Mouse (Mus musculus) lung, embryonic 14.5 days (tissue): ENCODE data around the gene Epx. TPM values are rescaled to one million over a fixed set of nuclear protein-coding genes. Genes with fewer than 3 reads are reported as not detected.
A peak's percentile ranks its signal among the peaks of the same experiment; 100 is the strongest.

ENCODE experiments used
- ATAC-seq: fragments of 200-750 bp; cut with Nextera tagmentation; 2 replicates; pipeline ENCODE4 v1.8.0; 2017; ENCODE audit warnings: mild to moderate bottlenecking, moderate TSS enrichment, moderate library complexity; ENCODE audit not compliant: insufficient read depth
- DNase-seq: peaks from one replicate; pipeline ENCODE4 v3.0.0-alpha.2; 2015
- H3K27ac ChIP-seq: fragments of 300-500 bp; sonication (generic); 2 replicates; pipeline ENCODE4 v1.5.1; 2014; ENCODE audit warnings: low read depth, mild to moderate bottlenecking, moderate library complexity
- H3K27me3 ChIP-seq: fragments of 300-500 bp; sonication (generic); 2 replicates; pipeline ENCODE4 v1.6.1; 2014; ENCODE audit warnings: low read length, control low read depth; ENCODE audit not compliant: insufficient read depth
- H3K36me3 ChIP-seq: fragments of 300-500 bp; sonication (generic); 2 replicates; pipeline ENCODE4 v1.6.1; 2014; ENCODE audit warnings: control low read depth; ENCODE audit not compliant: insufficient read depth
- H3K4me1 ChIP-seq: fragments of 300-500 bp; sonication (generic); 2 replicates; pipeline ENCODE4 v1.6.1; 2014; ENCODE audit warnings: antibody characterized with exemption, control low read depth; ENCODE audit not compliant: insufficient read depth
- H3K4me2 ChIP-seq: fragments of 300-500 bp; sonication (generic); 2 replicates; pipeline ENCODE4 v1.6.1; 2014; ENCODE audit warnings: mild to moderate bottlenecking
- H3K4me3 ChIP-seq: fragments of 300-500 bp; sonication (generic); 2 replicates; pipeline ENCODE4 v1.5.1; 2014; ENCODE audit warnings: low read depth, low read length
- H3K9ac ChIP-seq: fragments of 300-500 bp; sonication (generic); 2 replicates; pipeline ENCODE4 v1.6.1; 2014
- H3K9me3 ChIP-seq: fragments of 300-500 bp; sonication (generic); 2 replicates; pipeline ENCODE4 v1.6.1; 2016; ENCODE audit warnings: low read depth, low read length, control low read depth
- CTCF ChIP-seq: IDR thresholded peaks from 2 replicates; pipeline ENCODE4 v1.5.1; 2016; ENCODE audit warnings: antibody characterized with exemption, low read depth
- WGBS: fragments of 180-500 bp; shearing (Covaris S2); extraction: QIAGEN DNeasy Blood & Tissue Kit; methylation state at CpG from one replicate; pipeline ENCODE4 v1.1.7; 2014; 5-methylcytosine and 5-hydroxymethylcytosine counted together
- polyA plus RNA-seq: library from polyadenylated mRNA; unstranded; fragments of >200 nt; fragmentation: Nextera tagmentation; extraction: Ambion mirVana; gene quantifications from 2 replicates; pipeline ENCODE4 v1.2.1, GENCODE M21; 2014

Gene Epx
- polyA plus RNA-seq, 1 experiment from 2014 or later = not detected

DNA sequence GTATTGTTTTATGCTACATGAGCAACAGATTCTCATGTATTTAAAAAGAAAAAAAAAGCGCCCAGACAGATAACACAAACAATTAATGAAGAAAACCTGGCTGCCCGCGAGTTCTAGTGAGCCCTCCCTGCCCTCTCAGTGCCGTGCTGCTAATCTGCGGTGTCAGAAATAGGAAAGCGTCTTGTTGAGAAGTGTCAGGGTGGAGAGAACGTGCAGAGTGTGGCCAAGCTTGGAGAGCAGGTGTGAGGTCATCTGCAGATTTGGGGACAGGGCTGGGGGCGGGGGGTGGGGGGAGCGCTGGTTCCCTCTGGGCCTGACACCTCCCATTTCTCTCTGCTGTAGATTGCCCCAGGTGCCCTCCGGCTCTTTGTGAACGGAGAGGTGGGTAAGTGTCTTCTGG, 16.1 kb downstream of the Epx start:
- Histone ChIP-seq H3K4me1 (no peaks in the 10 kb centered on the region), H3K27me3 (no peaks in the 10 kb centered on the region), H3K4me2 (no peak overlapping the region), H3K27ac (no peak overlapping the region), H3K4me3 (no peak overlapping the region), H3K9me3 (no peaks in the 10 kb centered on the region), H3K36me3 (peaks cover 38% of the 10 kb centered on the region), H3K9ac (no peak overlapping the region)
- no peak for TF ChIP-seq CTCF
- 67% methylated on average over 11 of the region's 11 CpGs for WGBS
- DNase-seq (no peak), ATAC-seq (no peak)

- H3K4me3 ChIP-seq = no peak overlapping the region
- no peaks in the 10 kb centered on the region for H3K27me3 ChIP-seq
- H3K9ac ChIP-seq = no peak overlapping the region
- no peaks in the 10 kb centered on the region for H3K9me3 ChIP-seq
- ATAC-seq (no peak), DNase-seq (no peak)
- H3K4me2 ChIP-seq = no peak overlapping the region
- TF ChIP-seq CTCF = no peak
- no peaks in the 10 kb centered on the region for H3K4me1 ChIP-seq
- 84% methylated on average over 7 of the region's 7 CpGs for WGBS
- H3K36me3 ChIP-seq = peaks cover 17% of the 10 kb centered on the region
- H3K27ac ChIP-seq = no peak overlapping the region
These were observed 20.8 kb downstream of the Epx start for GRCm38 (mm10) chr11:87854550-87854949.

GRCm38 (mm10) chr11:87853597-87853954, 21.8 kb downstream of the Epx start:
- peak overlapping the region; percentile 50 for H3K4me3 ChIP-seq
- no peaks in the 10 kb centered on the region for H3K27me3 ChIP-seq
- TF ChIP-seq CTCF = no peak
- no peaks in the 10 kb centered on the region for H3K9me3 ChIP-seq
- DNase-seq (peak; percentile 21), ATAC-seq (peak; percentile 48; the same call in 1 of the 2 replicates)
- no peak overlapping the region for H3K27ac ChIP-seq
- peak overlapping the region; percentile 66 for H3K4me2 ChIP-seq
- H3K9ac ChIP-seq = peak overlapping the region; percentile 53
- no peaks in the 10 kb centered on the region for H3K4me1 ChIP-seq
- 31% methylated on average over 8 of the region's 8 CpGs for WGBS
- H3K36me3 ChIP-seq = peaks cover 16% of the 10 kb centered on the region

GRCm38 (mm10) chr11:87852690-87853596, 22.4 kb downstream of the Epx start, which contains the start of gene Mks1:
TSS of gene Mks1 (plus strand) at chr11:87853215.
- TF ChIP-seq CTCF = no peak
- Histone ChIP-seq H3K4me1 (no peaks in the 10 kb centered on the region), H3K4me3 (peak within 1 kb of the TSS; percentile 50), H3K9me3 (no peaks in the 10 kb centered on the region), H3K4me2 (peak within 1 kb of the TSS; percentile 66), H3K9ac (peak within 1 kb of the TSS; percentile 53), H3K27ac (no peak within 1 kb of the TSS), H3K27me3 (no peaks in the 10 kb centered on the region), H3K36me3 (peaks cover 9% of the 10 kb centered on the region; the same call in 1 of the 2 replicates)
- ATAC-seq = peak; percentile 95
- 3% methylated on average over 40 of the region's 40 CpGs for WGBS
- peak; percentile 98 for DNase-seq

- no peak overlapping the region for H3K27ac ChIP-seq
- H3K36me3 ChIP-seq = no peaks in the 10 kb centered on the region
- no peak overlapping the region for H3K4me3 ChIP-seq
- no peaks in the 10 kb centered on the region for H3K4me1 ChIP-seq
- H3K4me2 ChIP-seq = no peak overlapping the region
- no peaks in the 10 kb centered on the region for H3K27me3 ChIP-seq
- DNase-seq = peak; percentile 5
- no peak for ATAC-seq
- WGBS = 59% methylated on average over 6 of the region's 6 CpGs
- TF ChIP-seq CTCF = no peak
- H3K9ac ChIP-seq = no peak overlapping the region
- H3K9me3 ChIP-seq = no peaks in the 10 kb centered on the region
These were observed 27.5 kb downstream of the Epx start for GRCm38 (mm10) chr11:87847884-87848283.

- Histone ChIP-seq H3K27me3 (no peaks in the 10 kb centered on the region), H3K9ac (no peak overlapping the region), H3K36me3 (no peaks in the 10 kb centered on the region), H3K4me3 (no peak overlapping the region), H3K9me3 (no peaks in the 10 kb centered on the region), H3K27ac (no peak overlapping the region), H3K4me2 (no peak overlapping the region), H3K4me1 (no peaks in the 10 kb centered on the region)
- ATAC-seq (no peak), DNase-seq (no peak)
- TF ChIP-seq CTCF = no peak
- 73% methylated on average over 12 of the region's 12 CpGs for WGBS
These were observed 28.3 kb downstream of the Epx start for GRCm38 (mm10) chr11:87846968-87847600.

DNA sequence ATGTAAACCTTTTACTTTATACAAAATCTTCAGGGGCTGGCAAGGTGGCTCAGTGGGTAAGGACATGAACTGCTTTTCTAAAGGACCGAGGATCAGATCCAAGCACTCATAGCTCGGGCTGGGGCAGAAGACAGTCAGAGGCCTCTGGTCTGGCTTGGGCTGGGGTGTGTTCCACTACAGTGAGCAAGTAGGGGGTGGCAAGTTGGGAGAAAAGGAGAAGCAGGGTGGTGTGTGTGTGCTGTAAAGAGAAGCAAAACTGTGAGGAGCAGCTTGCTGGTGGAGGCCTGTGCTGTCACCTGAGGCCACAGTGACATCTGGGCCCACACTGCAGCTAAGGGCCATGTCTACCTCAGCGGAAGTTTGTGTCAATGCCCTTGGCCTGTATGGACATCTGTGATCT, 33.9 kb downstream of the Epx start:
- ATAC-seq (no peak), DNase-seq (no peak)
- Histone ChIP-seq H3K4me2 (no peak overlapping the region), H3K9ac (no peak overlapping the region), H3K27me3 (no peaks in the 10 kb centered on the region), H3K9me3 (no peaks in the 10 kb centered on the region), H3K4me1 (peaks cover 5% of the 10 kb centered on the region; the same call in 1 of the 2 replicates), H3K36me3 (no peaks in the 10 kb centered on the region), H3K27ac (no peak overlapping the region), H3K4me3 (no peak overlapping the region)
- 73% methylated on average over 3 of the region's 3 CpGs for WGBS
- no peak for TF ChIP-seq CTCF
